Mouse (Mus musculus) kidney, adult 11 months (tissue): ENCODE measurements at regions not wholly inside any gene's neighbourhood (a gene's known extent, or its start where the extent isn't known, plus 50 kb on each side); places are given as distances from the start of the nearest gene placed in this dataset.

ENCODE experiments used
- DNase-seq: peaks from one replicate; pipeline ENCODE4 v3.0.0; 2022

DNA sequence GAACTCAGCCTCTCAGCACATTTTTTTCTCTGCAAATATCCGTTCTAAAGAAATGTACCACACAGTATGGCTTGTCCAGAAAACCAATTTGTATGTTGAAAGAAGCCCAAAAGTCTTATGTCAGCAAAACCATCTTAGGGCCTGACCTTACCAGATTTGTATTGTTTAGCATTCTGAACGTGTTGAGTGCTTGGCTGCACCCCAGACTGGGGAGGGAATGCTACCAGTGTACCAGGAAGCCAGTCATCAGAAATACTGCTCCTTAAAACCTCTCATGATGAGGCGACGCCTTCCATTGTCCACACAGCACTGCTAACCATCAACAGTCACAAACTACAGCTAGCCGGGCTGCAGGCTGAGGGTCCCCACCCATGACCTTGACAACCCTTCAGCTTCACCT lies 148.3 kb upstream of the Irx5 start:
- no peak for DNase-seq

DNA sequence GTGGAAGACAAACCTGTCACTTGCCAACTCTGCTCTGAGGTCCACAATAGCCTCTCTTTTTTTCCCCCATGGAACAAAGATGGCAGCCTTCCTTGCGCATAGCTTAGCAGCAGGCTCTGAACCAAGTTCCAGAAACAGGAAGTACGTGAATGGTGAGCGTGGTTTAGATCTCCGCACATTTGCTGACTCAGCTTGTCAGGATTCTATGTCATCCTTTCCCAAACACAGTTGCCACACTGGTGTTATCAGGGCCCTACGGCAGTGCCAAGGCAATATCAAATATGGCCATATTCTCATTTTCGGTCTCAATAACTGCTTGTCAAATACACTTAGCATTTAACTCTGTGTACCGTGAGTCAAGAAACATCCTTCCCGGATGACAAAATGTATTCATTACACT lies 161.8 kb upstream of the Irx5 start:
- DNase-seq, result no peak

DNA sequence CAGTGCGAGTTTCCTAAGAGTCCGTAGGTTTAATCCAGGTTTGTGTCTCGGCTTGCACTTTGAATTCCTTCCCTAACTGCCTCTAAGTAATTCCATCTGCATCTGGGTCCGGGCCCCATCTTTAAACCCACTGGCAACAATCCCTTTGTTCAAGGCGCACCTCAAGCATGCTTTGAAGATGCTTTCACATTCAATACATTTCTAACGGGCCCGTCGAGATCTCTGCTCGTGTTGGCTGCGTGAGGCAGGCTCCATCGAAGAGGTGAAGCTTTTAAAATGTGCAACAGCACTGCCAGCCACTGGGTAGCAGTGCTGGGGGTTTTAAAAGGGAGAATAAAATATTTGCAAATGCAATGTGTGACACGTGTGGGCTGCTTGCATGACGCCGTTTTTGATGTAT lies 163.4 kb upstream of the Irx5 start:
- no peak for DNase-seq

DNA sequence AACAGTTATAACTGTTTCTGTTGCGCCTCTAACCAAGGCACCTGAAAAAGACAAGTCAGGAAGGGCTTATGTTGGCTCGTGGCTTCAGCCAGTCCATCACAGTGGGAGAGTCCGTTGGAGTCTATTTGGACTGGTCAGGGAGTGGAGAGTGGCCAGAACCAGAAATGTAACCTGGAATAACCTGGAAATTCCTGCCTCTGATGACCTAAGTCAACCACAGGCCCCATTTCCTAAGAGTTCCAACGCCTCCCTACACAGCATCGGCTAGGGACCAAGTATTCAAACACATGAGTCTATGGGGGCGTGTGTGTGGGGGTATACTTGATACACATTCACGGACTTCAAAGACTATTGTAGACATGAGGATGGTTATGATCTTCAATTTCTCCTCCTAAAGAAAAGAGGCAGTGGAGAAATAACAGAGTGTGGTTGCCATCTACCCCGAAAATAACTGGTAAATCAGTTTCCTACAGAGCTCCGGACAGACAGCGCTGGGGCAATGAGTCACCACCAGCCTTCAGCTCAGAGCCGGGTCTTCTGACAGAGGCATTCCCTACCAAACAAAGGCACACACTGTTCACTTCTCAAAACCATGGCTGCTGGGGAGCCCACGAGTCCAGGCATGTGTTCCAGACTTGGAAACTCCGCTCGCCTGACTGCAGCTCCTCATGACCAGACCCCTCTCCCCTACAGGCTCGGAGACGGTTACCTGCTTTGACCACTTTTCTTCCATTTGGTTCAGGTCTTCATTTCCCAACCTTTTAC lies 167.0 kb upstream of the Irx5 start:
- no peak for DNase-seq

DNA sequence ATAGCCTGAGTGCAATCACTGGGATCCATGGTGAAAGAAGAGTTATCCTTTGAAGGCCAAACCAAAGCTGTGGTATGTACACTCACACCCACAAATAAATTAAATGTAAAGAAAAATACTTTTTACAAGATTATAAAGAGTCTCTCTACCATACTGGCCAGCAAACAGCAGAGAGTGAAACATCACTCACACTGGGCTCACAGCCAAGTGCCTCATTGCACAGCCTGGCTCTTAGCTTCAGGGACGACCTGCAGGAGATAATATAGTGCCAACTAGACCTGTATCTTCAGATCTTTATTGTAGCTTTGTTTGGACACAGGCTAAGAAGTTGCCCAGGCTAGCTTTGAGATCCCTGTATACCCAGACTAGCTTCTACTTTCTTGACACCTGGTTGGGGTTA lies 174.1 kb upstream of the Irx5 start:
- DNase-seq, result no peak

DNA sequence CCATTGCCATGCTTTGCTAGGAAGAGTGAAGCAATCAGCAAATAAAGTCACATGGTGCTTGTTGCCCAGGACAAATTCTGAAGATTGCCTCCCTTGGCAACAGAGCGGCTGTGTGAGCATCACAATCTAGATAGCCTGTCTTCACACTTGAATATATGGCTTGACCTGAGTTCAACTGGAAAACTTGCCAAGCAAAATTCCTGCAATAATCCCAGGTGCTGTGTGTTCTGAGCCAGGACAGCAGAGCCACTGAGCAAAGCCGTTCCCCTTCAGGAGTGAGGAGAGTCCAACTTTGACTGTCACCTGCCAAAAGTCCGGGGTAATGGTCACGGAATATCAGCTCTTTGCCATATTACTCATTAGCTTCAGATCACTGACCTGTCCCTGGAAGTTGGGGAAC lies 176.8 kb upstream of the Irx5 start:
- DNase-seq, result no peak

DNA sequence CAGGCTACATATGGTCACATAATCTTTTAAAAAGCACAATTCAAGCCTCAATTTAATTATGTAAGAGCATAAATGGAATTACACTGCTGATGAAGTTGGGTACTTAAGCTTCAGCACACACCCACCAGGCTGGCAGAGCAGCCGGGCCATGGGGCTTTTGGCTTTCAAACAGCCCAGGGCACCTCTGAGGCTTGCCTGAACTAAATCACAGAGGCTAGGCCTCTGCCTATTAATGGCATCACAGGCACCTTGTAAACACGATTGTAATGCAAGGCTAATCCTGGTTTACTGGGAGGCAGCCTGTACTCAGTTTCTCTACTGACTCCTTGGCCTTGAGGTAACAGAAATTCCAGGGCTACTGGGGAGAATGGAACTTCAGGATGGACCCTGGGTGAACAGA lies 178.1 kb upstream of the Irx5 start:
- no peak for DNase-seq

DNA sequence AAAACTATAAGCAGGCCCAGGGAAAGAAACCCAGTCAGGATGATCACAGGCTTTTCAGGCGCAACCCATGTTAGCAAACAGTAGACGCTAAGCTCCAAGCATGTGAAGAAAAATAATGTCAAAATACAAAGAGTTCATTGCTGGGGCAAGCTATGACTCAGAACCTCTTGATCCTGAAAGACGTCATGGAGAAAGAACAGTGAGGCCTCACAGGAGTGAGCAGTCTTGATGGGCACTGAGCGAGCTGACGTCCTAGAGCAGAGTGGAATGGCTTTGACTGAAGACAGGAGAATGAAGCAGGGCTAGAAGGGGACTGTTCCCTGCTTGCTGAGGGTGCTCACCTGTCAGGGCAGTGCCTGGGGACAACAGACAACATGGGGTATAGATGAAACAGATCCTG lies 181.3 kb upstream of the Irx5 start:
- DNase-seq, result no peak

DNA sequence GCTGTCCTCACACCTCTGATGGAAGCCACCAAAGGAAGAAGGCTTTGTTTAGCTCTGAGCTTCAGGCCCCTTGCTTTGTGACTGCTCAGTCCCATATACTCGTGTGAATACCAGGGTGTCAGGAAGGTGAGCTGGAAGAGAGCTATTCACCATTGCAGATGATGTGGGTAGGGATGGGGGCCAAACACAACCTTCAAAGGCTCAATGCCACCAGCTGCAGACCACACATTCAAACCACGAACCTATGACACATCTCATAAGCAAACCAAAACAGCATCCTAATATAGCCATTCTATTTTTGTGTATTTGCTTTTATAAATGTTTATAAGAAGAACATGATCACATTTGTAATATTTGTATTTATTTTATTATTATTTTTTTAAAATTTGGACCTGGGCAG lies 183.3 kb upstream of the Irx5 start:
- no peak for DNase-seq

DNA sequence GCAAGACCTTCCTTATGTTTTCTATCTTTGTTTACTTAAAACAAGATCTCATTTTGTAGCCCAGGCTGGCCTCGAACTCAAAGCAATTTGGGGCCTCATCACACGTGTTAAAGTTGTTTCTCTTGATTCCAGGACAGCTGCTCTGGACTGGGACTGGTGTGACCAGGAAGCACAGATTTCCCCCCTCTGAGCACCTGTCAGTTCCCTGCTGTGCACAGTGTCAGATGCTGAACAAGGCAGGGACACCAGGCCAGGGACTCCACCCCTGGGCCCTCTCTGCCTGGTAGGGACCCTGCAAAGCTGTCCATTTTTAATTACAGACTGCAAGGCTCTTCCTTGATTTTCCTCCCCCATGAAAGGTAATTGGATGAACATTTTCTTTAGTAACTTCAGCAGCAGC lies 185.8 kb upstream of the Irx5 start:
- no peak for DNase-seq

DNA sequence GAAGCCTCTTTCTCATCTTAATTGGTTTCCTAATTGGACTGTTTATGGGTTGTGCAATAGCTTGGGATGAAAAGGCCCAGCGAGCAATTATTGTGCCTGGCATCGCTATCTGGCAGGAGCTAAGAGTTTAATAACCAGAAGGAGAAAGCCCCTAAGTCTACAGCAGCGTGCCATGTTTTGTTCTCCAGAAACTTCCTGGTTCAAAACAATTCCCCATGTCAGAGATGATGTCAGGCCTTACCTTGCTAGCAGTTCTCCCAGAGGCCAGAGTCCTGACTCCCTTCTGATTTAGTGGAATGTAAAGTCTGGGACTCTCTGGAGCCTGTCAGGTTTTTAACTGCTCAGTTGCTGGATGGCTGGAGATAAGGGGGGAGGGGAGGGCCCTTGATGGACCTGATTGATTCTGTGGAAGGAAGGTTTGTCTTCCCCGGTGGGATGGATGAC lies 190.1 kb upstream of the Irx5 start:
- no peak for DNase-seq

DNA sequence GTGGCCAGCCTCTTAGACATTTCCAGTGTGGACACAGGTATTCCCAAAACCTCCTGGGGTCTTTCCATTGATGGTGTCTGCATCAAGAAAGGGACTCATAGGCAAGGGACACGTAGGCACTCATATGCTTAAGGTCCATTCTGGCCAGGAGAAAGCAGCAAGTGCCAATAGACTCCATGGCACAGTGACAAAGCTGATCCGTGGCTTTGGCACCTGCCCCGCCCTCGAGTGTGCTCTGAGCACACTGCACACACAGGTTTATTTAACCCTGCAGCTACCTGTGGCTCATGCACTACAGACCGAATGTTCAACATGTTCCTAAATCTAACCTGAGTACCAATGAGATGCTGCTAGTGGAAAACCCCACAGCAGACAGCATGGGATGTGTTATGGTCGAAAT lies 192.1 kb upstream of the Irx5 start:
- no peak for DNase-seq

DNA sequence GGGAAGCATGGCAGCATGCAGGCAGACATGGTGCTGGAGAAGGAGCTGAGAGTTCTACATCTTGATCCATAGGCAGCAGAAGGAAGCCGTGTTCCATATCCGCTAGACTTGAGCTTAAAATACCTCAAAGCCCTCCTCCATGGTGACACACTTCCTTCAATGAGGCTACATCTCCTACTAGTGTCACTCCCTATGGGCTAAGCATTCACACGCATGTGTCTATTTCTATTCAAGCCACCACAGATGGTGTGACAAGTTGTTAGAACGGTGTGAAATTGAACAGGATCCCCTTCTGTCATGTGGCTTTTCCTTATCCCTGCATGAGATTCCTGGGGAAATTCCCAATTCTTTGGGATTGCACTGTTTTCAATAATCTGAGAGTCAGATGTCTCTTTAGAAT lies 192.9 kb upstream of the Irx5 start:
- DNase-seq, result no peak

DNA sequence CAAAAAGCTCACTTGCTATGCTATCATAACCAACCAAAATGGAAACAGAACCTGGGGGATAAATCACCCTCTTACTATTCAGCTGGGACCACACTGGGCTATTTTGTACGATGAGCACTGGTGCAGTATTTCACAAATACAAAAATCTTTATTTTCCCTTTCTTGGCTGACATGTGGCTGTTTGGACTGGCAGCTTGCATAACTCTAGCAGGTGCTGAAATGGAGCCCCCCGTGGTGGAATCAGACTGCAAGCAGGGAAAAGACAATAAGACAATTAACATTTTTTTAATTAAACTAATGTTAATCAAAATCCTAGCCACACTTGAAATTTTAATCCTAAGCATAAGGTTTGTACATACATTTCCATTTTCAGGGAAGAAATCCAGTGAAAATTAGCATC lies 196.4 kb upstream of the Irx5 start:
- DNase-seq, result no peak

DNA sequence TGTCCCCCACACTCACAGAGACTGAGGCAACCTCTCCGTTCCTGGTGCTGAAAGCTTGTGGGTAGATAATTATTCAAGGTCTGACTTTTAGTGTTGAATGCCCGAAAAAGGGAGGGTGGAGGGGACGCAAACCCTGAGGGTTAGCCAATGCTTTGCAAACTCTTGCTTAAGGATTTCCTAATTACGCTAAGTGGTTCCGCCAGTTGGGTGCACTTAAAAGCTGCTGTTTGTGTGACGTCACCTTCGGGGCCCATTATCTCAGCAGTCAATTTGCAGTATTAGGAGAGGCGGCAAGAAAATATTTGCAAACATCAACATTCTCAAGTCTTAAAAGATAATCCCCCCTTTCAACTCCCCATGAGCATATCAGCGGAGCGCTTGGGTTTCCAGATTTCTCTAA lies 199.2 kb upstream of the Irx5 start:
- no peak for DNase-seq

DNA sequence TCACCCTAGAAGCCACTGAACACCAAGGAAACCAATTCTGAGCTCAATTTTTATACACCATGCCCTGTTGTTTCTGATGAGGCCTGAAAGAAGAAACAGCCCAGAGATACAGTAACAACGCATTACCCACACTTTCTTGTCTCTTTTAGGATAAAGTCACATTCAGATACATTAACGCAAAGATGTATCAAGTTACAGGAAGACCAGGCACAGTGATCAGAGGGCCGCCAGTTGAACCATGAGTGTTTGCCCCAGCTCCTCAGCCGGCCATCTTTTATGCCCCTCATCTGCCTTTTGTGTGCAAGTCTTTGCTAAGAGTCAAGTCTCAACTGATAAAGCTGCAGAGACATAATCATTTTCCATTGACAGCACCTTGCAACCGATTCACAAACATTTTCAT lies 204.9 kb upstream of the Irx5 start:
- no peak for DNase-seq

DNA sequence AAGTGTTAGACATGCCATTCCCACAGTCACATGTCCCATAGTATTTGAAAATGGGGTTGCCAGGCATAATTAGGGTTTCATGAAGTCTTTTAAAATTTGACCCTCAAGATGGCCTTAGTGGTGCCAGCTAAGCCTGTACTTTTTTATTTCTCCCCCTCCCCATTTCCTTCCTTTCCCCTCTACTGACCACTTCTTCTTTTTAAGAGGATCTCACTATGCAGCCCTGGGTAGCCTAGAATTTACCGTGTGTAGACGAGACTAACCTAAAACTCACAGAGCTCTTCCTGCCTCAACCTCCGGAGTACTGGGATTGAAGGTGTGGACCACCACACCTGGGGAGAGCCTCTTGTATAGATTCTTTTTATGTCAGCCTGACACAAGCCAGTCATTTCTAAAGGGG lies 209.8 kb upstream of the Irx5 start:
- no peak for DNase-seq

DNA sequence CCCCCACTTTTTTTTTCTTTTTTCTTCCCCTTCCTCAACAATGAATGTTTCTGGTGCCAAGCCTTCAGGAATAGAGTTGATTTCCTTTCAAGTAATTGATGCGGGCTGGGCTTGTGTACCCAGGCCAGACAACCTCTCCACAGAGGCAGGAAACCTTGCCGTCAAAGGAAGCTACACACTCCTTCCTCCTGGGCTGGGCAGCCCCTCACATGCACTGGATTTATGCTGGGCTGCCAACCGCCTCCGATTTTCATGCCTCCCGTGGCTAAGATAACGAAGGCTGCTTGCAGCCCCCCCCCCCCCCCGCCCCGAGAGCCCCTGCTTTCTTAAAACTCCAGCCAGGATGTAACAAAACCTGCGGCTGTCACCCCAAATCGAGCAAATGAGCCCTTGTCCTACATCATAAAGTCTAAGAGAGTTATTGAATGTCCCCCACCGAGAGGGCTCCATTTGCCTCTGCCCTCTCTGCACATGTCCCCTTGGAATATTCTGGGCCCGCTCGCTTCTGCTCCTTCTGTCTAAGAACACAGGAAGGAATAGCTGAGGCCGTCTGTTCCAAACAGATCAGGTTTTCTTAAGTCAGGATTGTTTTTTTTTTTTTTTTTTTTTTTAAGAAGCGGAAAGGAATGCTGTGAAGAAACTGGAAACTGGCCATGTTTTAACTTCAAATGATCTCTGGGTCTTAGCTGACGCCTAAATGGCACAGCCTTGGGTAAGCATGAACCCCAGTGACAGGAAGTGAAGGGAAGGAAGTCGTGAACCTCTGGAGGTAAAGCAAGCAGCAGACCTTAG lies 220.1 kb upstream of the Irx5 start:
- peak; percentile 8 for DNase-seq

DNA sequence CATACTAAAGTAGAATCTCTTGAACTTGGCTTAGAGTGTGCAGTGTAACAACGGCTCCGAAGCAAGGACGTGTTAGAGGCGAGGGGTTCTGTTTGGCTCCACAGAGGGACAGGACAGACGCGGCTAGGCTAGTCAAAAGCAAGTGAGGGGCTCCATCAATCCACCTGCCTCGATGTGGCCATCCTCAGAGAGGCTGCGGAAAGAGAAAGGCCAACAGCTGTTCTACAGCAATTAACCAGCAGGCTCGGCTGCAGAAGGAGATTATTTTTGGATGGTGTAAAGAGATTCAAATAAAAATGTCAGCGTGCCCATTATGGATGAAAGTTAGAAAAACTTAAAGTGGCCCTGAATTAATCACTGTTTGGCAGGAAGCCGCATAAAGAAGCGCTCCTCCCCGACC lies 221.0 kb upstream of the Irx5 start:
- no peak for DNase-seq

DNA sequence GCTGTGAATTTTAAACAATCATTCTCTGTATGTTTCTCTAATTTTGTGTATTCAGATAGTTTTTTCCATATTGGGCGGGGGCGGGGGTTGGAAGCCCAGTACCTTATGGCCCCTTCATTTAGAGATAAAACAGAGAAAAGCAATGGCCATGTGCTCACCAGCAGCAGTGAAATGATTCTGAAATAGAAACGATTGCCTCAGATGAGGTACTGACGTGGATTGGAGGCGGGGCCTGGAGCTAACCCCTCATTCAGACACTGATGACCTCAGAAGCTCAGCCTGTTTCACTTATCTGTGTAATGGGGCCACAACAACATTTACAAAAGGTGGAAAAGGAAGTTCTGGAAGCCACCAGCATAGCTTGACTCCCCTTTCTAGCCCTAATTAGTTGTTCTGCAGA lies 223.0 kb upstream of the Irx5 start:
- no peak for DNase-seq

DNA sequence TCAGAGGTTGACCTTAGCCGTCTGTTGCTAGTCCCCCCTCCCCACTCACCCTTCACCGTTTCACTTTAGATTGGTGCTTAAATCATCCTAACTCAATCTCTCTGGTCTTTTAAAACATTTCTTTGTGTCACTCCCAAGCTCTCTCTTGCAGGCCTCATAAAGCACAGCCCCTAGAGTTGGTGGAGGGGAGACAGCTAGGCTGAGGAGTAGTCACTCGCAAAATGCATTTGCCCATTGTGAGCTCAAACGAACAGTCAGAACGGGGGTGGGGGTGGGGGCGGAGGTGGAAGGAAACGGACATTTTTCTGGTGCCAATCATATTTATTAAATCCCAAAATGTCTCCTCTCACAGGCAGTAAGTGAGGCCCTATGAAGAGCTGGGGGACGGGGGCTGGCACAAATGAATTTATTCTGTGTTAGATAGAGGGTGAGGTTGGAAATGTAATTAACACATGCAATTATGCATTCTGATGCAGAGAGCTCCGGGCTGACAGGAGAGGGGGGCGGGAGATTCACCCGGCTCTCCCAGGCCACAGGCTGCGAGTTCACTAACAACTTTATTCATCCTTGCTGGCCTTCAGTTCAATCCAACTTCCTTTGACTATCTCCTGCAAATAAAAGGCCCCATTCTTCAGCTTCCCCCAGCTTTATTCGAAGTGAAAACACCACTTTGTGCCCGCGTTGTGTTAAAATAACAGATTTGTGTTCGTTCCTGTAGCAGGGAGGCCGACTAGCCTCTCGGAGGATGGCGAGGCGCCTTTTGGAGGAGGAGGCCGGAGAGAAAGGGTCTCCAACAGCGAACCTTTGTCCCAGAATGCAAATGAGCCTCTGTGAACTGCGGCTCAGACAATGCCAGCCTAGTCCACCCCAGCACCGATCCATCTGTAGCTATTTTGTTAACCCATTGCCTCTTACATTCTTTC lies 223.7 kb upstream of the Irx5 start:
- DNase-seq, result no peak

DNA sequence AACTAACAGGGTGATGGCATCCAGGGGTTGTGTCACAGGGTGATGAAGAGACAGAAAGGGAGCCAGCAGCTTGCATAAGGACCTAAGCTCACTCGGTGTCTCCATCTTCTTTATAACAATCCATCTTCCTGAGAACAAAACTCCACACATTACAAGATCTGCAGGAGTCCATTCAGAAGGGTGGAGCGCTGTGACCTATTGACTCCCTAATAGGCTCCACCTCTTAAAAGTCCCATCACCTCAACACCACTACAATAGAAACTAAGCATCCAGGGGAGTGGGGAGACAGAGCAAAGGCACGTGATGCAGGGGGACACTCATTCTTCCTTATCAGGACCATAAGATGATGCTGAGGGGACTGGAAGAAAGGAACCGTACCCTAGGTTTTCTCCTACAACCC lies 224.5 kb upstream of the Irx5 start:
- no peak for DNase-seq

DNA sequence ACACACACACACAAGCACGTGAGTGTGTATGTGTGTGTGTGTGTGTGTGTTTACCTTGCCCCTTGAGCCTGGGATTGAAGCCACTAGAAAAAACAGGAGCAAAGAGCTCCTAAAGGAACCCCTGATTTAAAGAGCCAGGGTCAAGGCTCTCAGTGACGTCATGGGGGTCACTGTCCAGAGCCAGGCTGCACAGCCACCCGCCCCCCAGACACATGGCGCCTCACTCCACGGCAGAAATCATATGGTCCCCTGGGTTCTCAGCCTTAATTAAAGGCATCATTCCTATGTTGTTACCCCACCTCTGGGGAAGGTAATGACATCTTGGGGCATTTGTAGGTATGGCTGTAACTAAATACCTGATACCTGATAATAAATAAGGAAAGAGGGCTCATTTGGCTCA lies 224.9 kb upstream of the Irx5 start:
- no peak for DNase-seq
